ENCODE assay signal across 34 mouse cellular contexts in genomic region chr6:136915721-136916395, GRCm38 (mm10). TPM values are rescaled to one million over a fixed set of nuclear protein-coding genes. Genes with fewer than 3 reads are reported as not detected.
DNase-seq lines count a peak whose midpoint lies in the region; ATAC-seq and TF ChIP-seq lines count a peak whose summit lies in the region.
"Had no signal": no experiment of that assay in that cellular context is flagged by ENCODE, and none has a peak within 500 bp of the region (broad histone marks: within the 10 kb centered on the region; RNA-seq: fewer than 3 reads in every experiment).

No protein-coding gene starts in this region.

- H3K4me2 ChIP-seq in lung, embryonic 15.5 days: no peak overlapping the region
- H3K4me2 ChIP-seq: embryonic facial prominence, embryonic 13.5 days; forebrain, embryonic 15.5 days; heart, embryonic 11.5 days; limb, embryonic 13.5 days had no signal

- intact Hi-C loops in heart, postnatal 14 days (cut with DNase I): no loop called here

- H3K27ac ChIP-seq in heart, embryonic 10.5 days: 0 out of 2 replicates have a peak overlapping the region, but pooled peaks have one; percentile 25
- 0 out of 2 replicates have a peak overlapping the region, but pooled peaks have one; percentile 39 for H3K27ac ChIP-seq in lung, embryonic 15.5 days
- H3K27ac ChIP-seq: embryonic facial prominence, embryonic 13.5 days; forebrain, embryonic 10.5 days; forebrain, embryonic 15.5 days; kidney, postnatal 0 days; layer of hippocampus, adult 2 months; left cerebral cortex, adult 2 months; limb, embryonic 13.5 days; liver, embryonic 14.5 days had no signal

- ATAC-seq in lung, embryonic 15.5 days (ENCODE audit: borderline replicate concordance, extremely low read depth, low FRiP score, low TSS enrichment): no peak
- ATAC-seq: CD4-positive, CD25-positive, alpha-beta regulatory T cell, adult 4 months; forebrain, embryonic 15.5 days; hindbrain, embryonic 16.5 days had no signal

- peaks cover 27% of the 10 kb centered on the region for H3K4me1 ChIP-seq in heart, embryonic 10.5 days
- H3K4me1 ChIP-seq in lung, embryonic 15.5 days: peaks cover 28% of the 10 kb centered on the region
- no peaks in the 10 kb centered on the region; the same call in 1 of the 2 replicates for H3K4me1 ChIP-seq in lung, adult 2 months (ENCODE audit: control insufficient read depth, insufficient read depth, low read length)

- no peaks in the 10 kb centered on the region for H3K36me3 ChIP-seq in heart, embryonic 10.5 days
- no peaks in the 10 kb centered on the region for H3K36me3 ChIP-seq in lung, embryonic 15.5 days
- H3K36me3 ChIP-seq: embryonic facial prominence, embryonic 13.5 days; forebrain, embryonic 10.5 days; forebrain, embryonic 15.5 days; limb, embryonic 13.5 days had no signal

- no peak for TF ChIP-seq CTCF in lung, adult 2 months (IDR thresholded peaks at IDR 0.05; ENCODE audit: insufficient read depth, low read length)

- 83% methylated on average over 8 of the region's 8 CpGs for WGBS in heart, embryonic 10.5 days
- 65% methylated on average over 8 of the region's 8 CpGs for WGBS in lung, embryonic 15.5 days
- 69% methylated on average over 8 of the region's 8 CpGs for WGBS in lung, adult 2 months

- no peak overlapping the region for H3K4me3 ChIP-seq in heart, embryonic 10.5 days
- no peak overlapping the region for H3K4me3 ChIP-seq in lung, embryonic 15.5 days
- no peak overlapping the region for H3K4me3 ChIP-seq in lung, adult 2 months (replicated peaks; ENCODE audit: extremely low read depth, low read depth, low read length)
- H3K4me3 ChIP-seq: embryonic facial prominence, embryonic 13.5 days; forebrain, embryonic 10.5 days; forebrain, embryonic 15.5 days; layer of hippocampus, adult 2 months; left cerebral cortex, adult 2 months; limb, embryonic 13.5 days had no signal

- H3K9ac ChIP-seq in lung, embryonic 15.5 days: no peak overlapping the region
- H3K9ac ChIP-seq: embryonic facial prominence, embryonic 13.5 days; forebrain, embryonic 15.5 days; limb, embryonic 13.5 days; liver, embryonic 14.5 days had no signal

- no peaks in the 10 kb centered on the region for H3K9me3 ChIP-seq in heart, embryonic 10.5 days
- H3K9me3 ChIP-seq in lung, embryonic 15.5 days: no peaks in the 10 kb centered on the region
- H3K9me3 ChIP-seq: embryonic facial prominence, embryonic 13.5 days; forebrain, embryonic 10.5 days; forebrain, embryonic 15.5 days; limb, embryonic 13.5 days had no signal

- DNase-seq in heart, embryonic 10.5 days (ENCODE audit: low spot score): no peak
- DNase-seq in heart, postnatal 14 days: no peak
- peak; percentile 42 for DNase-seq in kidney, postnatal 10 days
- no peak for DNase-seq in kidney, adult 18-20 months
- no peak for DNase-seq in lung, adult 2 months
- no peak for DNase-seq in urinary bladder, adult 18-20 months (ENCODE audit: low spot score in 2 of 2)
- DNase-seq: adrenal gland, postnatal 25 days; cerebellum, adult 11-12 months; lung, postnatal 10 days; midbrain, embryonic 14.5 days; thymus, adult 2 months; thymus, postnatal 36 days had no signal

- TF ChIP-seq POLR2A in lung, adult 2 months (IDR thresholded peaks at IDR 0.05; ENCODE audit: borderline replicate concordance, extremely low read depth, low read depth, low read length): no peak

- H3K27me3 ChIP-seq in heart, embryonic 10.5 days (ENCODE audit: insufficient read depth, poor library complexity, severe bottlenecking): no peaks in the 10 kb centered on the region
- no peaks in the 10 kb centered on the region for H3K27me3 ChIP-seq in lung, embryonic 15.5 days
- H3K27me3 ChIP-seq: embryonic facial prominence, embryonic 13.5 days; forebrain, embryonic 15.5 days; limb, embryonic 13.5 days had no signal

RNA-seq across cellular contexts. Expression of gene Erp27, which starts 6.1 kb away (rescaled TPM):
- 0.55 and 0.73 TPM in 2 replicates for polyA plus RNA-seq in heart, embryonic 10.5 days (2016; fragmentation: Nextera tagmentation; extraction: Ambion mirVana)
- under 1 TPM in 1 of 2 experiments, not detected in 1; 0.17 TPM for total RNA-seq in heart, postnatal 14 days (2021)
- polyA plus RNA-seq in lung, embryonic 15.5 days (2015; fragmentation: Nextera tagmentation; extraction: Ambion mirVana): 0.40 and 0.62 TPM in 2 replicates
- 0.26 TPM in 1 of 2 replicates, not detected in the other for polyA plus RNA-seq in lung, adult 2 months (2012; rRNA removed)
- total RNA-seq: adrenal gland, adult 18-20 months; adrenal gland, postnatal 25 days; gastrocnemius, adult 18-20 months; gastrocnemius, postnatal 4 days; left cerebral cortex, postnatal 25 days had no signal
- polyA plus RNA-seq: forebrain, embryonic 10.5 days; midbrain, embryonic 14.5 days; neural tube, embryonic 14.5 days had no signal

RNA-seq across cellular contexts. Expression of gene Pde6h, which starts 7.8 kb away (rescaled TPM):
- polyA plus RNA-seq in heart, embryonic 10.5 days (2016; fragmentation: Nextera tagmentation; extraction: Ambion mirVana): not detected in 2 replicates
- total RNA-seq in heart, postnatal 14 days (2021): under 1 TPM in 1 of 2 experiments, not detected in 1; 0.46 TPM
- polyA plus RNA-seq in lung, embryonic 15.5 days (2015; fragmentation: Nextera tagmentation; extraction: Ambion mirVana): 0.47 TPM in 1 of 2 replicates, not detected in the other
- 0.02 and 0.20 TPM in 2 replicates for polyA plus RNA-seq in lung, adult 2 months (2012; rRNA removed)
- total RNA-seq: adrenal gland, adult 18-20 months; common myeloid progenitor, adult 5-6 weeks; gastrocnemius, adult 18-20 months; gastrocnemius, postnatal 4 days; monocyte, adult 5-6 weeks had no signal
- polyA plus RNA-seq: embryonic facial prominence, embryonic 13.5 days; forebrain, embryonic 10.5 days; forebrain, embryonic 15.5 days; hindbrain, embryonic 11.5 days; intestine, embryonic 14.5 days; midbrain, embryonic 14.5 days; neural tube, embryonic 14.5 days had no signal

RNA-seq across cellular contexts. Expression of gene Arhgdib, which starts 25.8 kb away (rescaled TPM):
- polyA plus RNA-seq in heart, embryonic 10.5 days (2016; fragmentation: Nextera tagmentation; extraction: Ambion mirVana): 105 and 111 TPM in 2 replicates
- 10 to 100 TPM; 36.9 to 45.4 TPM for total RNA-seq in heart, postnatal 14 days (2021)
- 69.8 and 82.9 TPM in 2 replicates for polyA plus RNA-seq in lung, embryonic 15.5 days (2015; fragmentation: Nextera tagmentation; extraction: Ambion mirVana)
- polyA plus RNA-seq in lung, adult 2 months (2012; rRNA removed): 55.5 and 82.9 TPM in 2 replicates

RNA-seq across cellular contexts. Expression of gene Mgp, which starts 40.2 kb away (rescaled TPM):
- polyA plus RNA-seq in heart, embryonic 10.5 days (2016; fragmentation: Nextera tagmentation; extraction: Ambion mirVana): 10.7 and 12.2 TPM in 2 replicates
- total RNA-seq in heart, postnatal 14 days (2021): 100 to 1,000 TPM; 373 to 513 TPM
- polyA plus RNA-seq in lung, embryonic 15.5 days (2015; fragmentation: Nextera tagmentation; extraction: Ambion mirVana): 918 and 931 TPM in 2 replicates
- 3,073 and 5,313 TPM in 2 replicates for polyA plus RNA-seq in lung, adult 2 months (2012; rRNA removed)
- total RNA-seq: common myeloid progenitor, adult 5-6 weeks; monocyte, adult 5-6 weeks had no signal
- polyA plus RNA-seq: CD4-positive, CD25-positive, alpha-beta regulatory T cell, adult 4 months had no signal

RNA-seq across cellular contexts. Expression of gene Art4, which starts 58.3 kb away (rescaled TPM):
- polyA plus RNA-seq in heart, embryonic 10.5 days (2016; fragmentation: Nextera tagmentation; extraction: Ambion mirVana): 12.8 and 15.8 TPM in 2 replicates
- total RNA-seq in heart, postnatal 14 days (2021): 10 to 100 TPM; 14.7 to 18.2 TPM
- polyA plus RNA-seq in lung, embryonic 15.5 days (2015; fragmentation: Nextera tagmentation; extraction: Ambion mirVana): 6.6 and 7.1 TPM in 2 replicates
- polyA plus RNA-seq in lung, adult 2 months (2012; rRNA removed): 10.3 TPM in 2 replicates
- total RNA-seq: gastrocnemius, adult 18-20 months; layer of hippocampus, adult 2 months; layer of hippocampus, postnatal 14 days; left cerebral cortex, adult 2 months; monocyte, adult 5-6 weeks had no signal
- polyA plus RNA-seq: midbrain, embryonic 14.5 days; neural tube, embryonic 14.5 days had no signal
